Mouse (Mus musculus): ENCODE results near the gene Il2.

Gene Il2

DNA sequence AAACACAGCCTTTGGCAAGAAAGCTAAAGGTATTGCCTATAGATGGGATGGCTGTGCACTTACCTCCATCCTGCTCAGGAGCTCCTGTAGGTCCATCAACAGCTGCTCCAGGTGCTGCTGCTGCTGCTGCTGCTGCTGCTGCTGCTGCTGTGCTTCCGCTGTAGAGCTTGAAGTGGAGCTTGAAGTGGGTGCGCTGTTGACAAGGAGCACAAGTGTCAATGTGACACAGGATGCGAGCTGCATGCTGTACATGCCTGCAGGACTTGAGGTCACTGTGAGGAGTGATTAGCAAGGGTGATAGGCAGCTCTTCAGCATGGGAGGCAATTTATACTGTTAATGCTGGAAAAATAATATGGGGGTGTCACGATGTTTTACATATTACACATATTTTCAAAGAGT lies at the start of gene Il2:
TSS of gene Il2 (minus strand) at position 305 of the 400 bp plus-strand sequence.
- no peak for DNase-seq

DNA sequence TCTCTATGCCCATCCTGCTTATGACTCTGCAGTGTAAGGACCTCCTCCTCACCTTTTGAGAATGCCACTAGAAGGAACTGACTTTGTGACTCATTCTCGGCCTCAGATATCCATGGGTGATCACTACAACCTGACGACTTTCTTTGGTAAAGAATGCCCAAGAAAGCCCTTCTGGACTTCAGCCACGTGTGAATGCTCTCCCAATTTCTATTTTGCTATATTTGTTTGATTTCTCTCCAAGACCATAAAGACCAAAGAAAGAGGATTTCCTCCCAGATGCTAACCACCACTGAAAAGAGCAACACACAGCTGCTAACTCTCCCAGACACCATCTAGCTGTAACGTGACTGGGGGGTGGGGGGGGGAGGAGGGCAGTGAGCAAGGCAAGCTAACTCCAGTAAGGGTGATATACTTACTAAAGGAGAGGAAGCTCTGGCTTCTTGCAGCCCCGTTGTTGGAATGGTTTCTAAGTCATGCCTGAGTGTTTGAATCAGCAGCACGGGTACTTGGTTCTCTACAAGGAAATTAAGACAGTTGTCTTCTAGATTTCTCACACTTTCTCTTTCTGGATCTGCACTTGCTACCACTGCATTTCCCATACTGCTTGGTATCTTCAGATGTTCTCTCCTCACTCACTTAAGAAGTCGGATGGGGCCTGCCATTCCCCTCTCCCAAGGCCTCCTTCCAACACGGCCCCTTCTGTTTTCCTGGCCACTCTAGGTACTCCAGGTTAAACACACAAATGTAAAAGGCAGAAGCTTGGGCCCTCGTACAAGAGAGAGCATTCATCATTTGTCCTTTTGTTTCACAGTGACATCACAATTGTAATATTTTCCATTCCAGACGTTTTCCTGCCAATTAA lies 49.2 kb upstream of the Il2 start:
- no peak for DNase-seq

DNA sequence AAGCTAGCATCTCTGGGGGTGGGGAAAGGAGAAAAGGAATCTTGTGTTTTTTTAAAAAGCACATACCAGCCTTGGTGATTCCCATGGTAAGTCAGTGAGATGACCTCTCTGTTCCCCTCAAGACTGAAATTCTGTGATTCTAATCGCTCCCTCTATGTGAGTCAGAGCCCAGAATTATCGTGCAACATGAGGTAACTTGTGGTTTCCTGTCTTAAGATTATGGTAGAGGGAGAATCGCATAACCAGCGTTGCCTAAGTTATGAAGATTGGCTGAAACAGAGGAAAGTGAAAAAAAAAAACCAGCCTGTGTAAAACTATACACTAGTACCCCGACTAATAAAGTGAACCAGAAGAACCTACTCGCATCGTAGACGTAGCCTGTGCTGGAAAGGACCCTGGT lies 47.5 kb upstream of the Il2 start:
- no peak for DNase-seq

DNA sequence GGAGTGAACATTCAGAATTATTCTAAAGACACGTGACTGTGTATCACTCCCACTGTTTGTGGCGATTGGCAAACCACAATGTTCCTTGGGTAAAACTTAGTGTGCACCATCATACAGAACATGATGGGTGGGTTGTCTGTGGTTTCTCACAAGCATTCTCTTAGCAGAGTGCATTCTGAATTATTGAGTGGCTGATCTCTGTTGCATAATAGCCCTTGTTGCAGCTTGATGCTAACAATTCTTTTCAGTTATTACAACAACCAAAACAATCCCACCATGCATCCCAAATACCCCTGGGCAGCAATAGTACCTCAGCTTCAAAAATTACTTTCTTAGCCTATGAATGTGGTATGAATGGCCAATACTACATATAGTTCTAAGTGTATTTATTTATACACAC lies 43.5 kb upstream of the Il2 start:
- DNase-seq: no peak

DNA sequence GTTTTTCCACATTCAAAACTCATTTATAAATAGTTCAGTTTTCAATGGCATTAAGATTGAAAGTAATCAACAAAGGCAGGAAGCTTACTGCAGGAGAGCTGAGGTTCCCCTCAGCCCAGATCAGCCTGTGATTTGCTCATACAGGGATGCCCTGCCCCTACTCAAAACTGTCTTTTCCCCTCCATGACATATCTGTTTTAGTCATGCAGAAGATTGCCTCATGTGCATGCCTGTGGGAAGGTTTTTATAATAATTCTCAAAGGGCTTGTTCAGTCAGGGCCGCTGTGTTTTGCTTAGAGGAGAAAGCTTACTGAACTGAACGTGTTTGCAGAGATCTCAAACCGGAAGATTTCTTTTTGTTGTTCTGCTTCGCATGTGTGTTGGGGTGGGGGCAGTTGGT lies 35.3 kb upstream of the Il2 start:
- no peak for DNase-seq

DNA sequence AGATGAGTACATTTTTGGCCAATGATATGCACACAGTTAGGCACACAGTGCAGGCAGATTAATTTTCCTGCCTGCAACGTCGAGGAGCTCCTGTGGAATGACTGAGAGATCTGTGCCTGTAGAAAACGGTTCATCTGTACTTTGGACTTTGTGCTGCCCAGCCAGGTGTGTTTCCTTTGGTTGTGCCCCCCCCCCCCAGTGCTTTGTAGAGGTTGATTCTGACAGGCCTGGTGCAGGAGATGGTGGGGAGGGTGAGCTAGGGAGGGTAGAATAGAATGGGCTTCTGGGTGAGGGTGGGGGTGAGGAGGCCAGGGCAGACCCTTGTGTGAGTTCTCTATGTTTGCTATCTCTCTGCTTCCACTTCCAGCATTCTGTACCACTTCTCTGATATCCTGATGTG lies 32.5 kb upstream of the Il2 start:
- DNase-seq: peak; percentile 51

DNA sequence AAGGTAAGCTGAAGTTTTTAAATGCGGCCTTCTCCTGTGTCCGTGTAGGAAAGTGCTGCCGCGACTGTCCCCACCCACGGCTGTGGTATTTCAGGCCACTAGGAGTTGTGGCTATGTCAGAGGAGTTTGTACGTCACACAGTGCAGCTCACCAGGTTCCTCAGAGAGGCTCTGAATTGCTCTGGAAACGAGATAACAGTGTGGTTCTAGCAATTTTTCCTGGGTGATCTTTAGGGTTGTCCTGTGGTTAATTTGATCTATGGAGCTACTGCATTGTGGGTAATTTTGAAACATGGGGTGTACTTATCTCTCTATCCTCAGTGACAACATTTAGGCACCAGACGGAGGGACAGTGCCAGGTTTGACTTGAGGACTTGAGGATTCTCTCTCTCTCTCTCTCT lies 31.3 kb upstream of the Il2 start:
- no peak for DNase-seq

DNA sequence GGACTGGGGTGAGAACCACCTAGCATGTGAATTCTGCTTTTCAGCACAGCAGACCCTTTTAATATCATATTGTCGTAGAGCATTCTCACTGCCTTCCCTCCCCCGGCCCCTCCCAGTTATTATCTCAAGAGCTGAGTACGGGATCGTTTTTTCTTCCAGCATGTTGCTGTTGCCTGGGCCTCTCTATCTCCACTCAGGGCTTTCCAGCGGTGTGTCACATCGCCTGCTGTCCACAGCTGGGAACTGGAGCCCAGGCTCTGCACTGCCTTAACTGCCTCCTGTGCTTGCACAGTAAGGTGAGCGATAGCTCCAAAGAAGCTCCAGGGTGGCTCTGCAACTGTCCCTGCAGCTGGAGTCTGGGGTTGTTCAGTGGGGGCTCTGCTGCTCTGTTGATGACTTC lies 28.6 kb upstream of the Il2 start:
- DNase-seq: no peak

DNA sequence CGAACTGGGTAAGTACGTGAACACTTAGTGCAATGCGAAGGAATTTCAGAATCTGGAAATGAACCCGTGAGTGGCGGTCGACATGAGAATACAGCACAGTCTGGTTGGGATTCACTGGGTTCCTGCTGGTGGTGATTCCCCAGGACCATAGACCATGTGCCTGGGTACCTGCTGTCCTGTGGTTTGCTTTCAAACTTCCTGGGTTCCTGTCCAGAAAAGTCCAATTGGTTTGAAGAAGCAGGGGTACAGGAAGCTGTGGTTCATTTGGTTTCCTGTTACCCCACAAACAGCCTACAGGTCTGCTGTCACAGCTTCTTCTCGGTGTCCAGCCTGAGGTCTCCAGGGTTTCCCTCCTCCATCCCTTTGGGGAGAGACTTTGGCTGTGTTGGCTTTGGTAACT lies 27.2 kb upstream of the Il2 start:
- DNase-seq: no peak

DNA sequence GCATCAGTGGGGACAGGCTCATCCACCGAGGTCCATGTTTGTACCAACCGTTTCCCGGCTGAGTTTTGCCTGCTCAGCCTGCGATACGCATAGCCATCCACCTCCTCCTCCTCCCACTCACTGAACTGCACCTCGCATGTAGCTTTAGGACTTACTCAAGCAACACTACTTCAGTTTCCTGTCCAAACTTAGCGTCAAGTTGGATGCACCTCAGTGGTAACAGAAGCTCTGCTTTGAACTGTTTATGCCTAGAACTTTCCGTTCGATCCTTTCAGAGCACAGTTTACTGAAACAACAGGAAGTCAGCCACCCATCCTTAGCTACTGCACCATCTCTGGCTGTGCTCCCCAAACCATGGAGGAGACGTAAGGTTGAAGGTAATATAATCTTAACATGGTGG lies 26.5 kb upstream of the Il2 start:
- DNase-seq: no peak

DNA sequence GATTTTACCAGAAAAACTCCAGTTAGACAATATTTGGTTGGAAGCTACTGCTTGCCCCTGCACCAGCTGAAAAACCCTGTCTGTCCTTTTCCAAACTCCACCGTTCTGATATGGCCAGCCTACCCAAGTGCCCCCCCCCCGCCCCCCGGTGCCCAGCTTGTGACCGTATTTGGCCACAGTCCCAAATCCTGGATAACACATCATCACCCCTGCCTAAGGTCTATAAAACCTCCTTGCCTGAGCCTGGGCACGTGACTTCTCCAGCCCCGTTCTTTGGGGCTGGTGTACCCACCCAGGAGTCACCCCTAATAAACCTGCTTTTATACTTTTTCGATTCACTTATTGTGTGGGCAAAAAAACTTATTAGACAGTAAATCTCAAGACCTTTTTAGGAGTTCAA lies 21.1 kb upstream of the Il2 start:
- peak in 1 of 2 experiments; percentile 34 for DNase-seq

DNA sequence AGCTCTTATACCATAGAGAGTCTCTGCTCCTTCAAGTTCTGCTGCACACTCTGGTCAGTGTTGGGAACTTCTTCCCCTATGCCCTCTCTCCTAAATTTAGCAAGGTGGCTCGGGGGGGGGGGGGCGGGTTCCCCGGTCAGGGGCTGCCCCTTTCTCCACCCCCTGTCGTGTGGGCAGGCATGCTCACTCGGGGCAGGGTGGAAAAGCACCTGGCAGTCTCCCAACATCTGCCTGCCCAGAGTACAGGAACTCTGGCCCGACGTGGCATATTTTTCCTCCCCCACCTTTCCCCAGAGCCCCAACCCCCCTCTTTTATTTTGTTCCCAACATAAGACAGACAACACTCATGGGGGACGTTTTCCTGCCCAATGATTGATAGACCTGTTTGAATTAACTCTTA lies 20.6 kb upstream of the Il2 start:
- peak; percentile 62 to 78 for DNase-seq

DNA sequence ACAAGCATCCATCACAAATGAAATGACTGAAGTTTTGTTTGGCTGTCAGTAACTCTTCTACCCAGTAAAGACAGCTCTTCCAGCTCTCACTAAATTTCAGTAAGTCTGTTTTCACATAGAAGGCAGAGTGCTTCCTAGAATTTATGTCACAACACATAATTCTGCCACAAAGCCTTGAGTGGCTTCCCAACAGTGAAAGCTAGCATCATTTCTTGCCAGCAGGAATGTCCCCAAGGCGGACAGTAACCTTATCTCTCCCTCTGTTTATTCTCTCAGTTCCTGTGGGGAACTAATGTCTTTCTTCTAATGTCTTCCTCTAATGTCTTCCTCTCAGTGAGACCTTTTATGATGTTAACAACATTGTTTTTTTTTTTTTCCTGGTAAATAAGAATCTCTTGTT lies 19.2 kb upstream of the Il2 start:
- DNase-seq: no peak

DNA sequence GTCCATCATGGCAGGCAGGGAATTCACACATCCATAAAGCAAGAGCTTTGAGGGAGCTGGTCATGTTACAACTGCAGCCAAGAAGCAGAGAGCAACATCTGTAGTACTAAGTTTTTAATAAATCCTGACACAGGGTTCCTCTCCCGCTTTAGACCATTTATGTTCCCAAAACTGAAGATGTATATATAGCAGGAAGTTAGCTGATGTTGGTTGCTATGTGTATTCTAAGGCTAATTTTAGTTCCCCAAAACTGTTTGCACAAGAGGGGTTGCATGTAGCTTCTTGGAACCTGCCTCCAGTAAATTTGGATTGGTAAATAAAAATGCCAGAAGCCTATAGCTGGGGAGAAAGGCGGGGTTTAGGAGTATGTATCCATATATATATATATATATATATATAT lies 16.1 kb upstream of the Il2 start:
- no peak for DNase-seq

DNA sequence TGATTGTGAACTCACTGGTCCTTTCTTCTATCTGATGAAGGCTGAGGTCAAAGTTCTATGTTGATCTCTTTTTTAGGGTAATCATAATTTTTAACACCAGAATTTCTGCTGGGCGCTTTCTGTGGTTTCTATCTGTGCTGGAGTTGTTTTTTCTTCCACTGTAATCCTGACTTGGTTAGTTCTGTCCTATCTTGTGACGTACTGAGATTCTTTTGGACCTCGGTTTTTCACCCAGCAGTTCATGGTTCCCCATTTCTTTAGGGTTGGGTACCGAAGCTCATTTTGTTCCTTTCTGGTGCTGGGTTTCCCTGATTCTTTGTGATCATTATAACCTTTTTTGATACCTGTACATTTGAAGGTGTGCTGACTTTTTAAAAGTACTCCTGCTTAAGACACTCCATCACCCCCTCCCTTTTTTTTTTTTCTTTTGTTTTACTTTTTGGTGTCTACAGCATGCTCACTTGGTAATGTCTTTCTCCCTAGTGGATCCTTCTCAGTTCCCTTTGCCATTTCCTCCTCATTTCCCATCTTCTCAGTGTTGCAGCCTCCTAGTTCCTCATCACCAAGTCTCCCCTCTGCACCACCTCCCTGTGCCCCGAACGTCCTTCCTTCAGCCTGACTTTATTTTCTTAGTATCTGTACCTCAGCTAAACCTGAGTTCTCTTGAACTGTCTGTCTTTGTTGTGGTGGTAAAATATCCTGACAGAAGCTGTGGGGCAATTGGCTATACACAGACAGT lies 14.6 kb upstream of the Il2 start:
- DNase-seq: no peak

DNA sequence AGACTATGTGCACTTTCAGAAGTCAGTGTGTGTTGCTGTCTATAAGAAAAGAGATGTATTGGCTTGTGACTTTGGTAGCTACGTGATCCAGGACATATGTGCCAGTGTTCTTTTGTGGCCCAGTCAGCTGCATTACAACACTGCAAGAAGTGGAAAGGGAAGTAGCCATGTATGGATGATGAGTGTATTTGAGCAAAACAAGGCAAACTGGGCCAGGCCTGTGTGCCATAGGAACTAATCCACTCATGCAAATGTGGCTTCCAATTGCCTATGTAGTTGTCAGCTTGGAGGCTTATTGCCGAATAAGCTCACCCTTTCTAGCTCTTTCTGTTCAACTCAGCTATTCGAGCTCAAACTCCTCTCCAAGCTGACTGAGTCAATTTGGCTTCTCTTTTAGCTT lies 13.4 kb upstream of the Il2 start:
- DNase-seq: no peak

DNA sequence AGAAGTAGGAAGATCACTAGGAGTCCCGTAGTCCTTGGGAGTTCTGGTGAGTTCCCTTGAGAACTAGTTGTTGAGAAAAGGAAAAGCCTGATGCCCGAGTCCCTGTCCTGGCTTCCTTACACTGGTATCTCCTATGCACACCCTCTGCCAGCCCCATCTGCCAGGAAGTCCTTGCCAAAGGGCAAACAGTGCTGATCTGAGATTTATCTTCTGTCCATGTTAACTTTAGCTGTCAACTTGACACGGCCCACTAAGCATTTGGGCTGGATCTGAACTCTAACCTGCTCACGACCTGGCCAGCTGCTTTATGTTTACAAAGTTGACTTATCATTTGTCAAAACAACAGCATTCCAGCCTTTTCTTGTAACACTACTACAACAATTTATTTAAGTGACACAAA lies 11.5 kb upstream of the Il2 start:
- peak in 1 of 2 experiments; percentile 7 for DNase-seq

DNA sequence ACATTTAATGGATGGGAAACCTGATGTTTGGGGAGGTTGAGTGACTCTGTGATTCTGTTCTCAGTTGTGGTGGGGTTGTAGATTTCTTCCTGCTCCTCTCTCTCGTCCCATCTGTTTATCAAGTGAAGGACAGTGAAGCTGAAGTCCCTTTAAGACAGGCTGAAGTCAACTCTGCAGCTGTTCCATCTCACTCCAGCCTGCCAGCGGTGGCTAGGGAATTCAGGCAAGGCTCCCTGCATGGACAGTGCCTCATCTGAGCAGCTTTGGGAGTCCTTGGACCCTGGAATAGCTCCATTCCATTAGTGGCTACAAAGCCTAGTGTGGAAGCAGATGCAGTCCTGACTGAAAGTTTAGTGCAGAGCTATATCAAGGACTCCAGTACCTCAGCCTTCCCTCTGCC lies 3.3 kb upstream of the Il2 start:
- DNase-seq: no peak

DNA sequence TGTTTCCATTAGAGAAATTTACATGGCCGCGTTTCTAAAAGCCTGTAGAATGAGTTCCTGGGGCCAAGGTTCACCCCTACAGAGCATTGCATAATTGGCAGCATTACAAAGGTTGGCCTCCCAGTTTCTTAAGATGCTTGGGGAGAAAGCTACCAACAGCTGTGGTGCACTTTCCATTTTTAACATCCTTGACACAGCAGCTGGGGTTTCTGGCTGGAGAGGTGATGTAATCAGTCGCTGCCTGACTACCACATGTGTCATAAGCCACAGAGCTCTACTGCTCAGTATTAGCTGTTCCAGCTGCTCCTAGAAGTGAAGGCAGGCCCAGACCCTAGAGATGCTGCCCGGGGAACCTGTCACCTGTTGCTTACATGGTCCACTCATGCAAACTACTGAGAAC lies 2.5 kb upstream of the Il2 start:
- DNase-seq: no peak

DNA sequence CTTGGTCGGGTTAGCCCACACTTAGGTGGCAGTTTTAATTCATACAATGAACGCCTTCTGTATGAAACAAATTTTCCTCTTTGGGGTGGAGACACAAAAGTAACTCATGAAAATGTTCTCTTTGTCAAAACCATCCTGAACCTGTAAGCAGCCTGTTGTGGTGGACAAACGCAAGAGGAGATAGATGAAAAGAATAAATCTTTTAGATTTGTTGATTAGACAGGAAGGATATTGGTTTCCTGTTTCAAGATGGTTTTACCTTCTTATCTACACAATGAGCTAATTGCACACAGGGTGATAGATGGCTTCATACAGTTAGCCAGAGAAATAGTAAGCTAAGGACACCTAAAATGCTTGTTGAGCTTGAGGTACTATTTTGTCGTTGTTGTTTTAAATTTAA lies 403 bp upstream of the Il2 start:
- DNase-seq: no peak

DNA sequence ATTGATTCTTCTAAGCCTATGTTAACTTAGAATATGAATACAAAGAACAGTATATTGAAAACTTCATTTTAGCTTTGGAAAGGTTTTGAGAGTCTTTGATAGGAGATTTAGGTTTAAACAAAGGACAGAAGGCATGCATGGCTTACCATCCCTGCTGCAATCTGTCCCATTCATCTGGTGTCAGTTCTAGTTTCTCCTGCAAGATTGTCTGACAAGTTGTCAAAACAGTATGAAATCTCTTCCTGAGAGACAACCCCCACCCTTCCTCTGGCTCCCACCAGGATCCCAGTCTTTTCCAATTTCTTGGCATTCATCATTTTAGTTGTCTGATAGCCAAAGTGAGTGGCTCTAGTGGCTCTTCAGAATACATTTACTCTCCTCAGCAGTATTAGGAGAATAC lies 35.0 kb downstream of the Il2 start:
- DNase-seq: no peak

DNA sequence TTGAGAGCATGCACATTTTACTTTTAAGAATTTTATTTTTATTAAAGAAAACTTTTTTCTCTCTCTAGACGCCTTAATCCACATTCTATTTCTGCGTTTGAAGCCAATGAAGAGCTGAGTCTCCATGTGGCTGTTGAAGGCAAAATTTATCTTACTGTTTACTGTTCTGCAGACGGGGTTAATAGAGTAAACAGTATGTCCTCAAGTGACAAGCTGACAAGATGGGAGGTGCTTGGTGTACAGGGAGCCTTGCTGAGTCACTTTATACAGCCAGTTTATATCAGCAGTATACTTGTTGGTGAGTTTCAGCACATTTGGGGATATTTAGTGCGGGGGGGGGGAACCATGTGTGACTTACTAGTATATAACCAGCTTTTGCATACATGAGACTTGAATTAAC lies 40.9 kb downstream of the Il2 start:
- DNase-seq: no peak

DNA sequence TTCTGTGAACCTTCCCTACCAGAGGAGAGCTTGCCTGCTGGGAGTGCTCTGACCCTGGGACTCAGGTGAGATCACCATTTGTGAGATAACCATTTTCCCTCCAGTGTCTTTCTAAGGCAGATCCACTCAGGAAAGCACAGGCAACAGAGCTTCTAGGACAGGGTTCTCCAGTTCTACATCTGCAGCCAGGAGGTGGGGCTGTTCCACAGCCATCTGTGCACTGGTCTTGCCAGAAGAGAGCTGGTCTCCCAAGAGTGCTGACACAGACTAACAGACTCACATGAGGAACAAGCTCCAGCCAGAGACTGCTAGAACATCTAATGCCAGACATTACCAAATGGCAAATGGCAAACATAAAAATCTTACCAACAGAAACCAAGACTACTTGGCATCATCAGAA lies 52.5 kb downstream of the Il2 start:
- DNase-seq: peak; percentile 73 to 81
